Mouse (Mus musculus) forebrain, embryonic 11.5 days (tissue): ENCODE measurements at regions not wholly inside any gene's neighbourhood (a gene's known extent, or its start where the extent isn't known, plus 50 kb on each side); places are given as distances from the start of the nearest gene placed in this dataset.

Experiments used
- ATAC-seq: fragments of 200-750 bp; cut with Nextera tagmentation; replicated peaks from 2 replicates; pipeline ENCODE4 v1.8.0; 2017; ENCODE audit warnings: moderate TSS enrichment; ENCODE audit not compliant: low FRiP score
- DNase-seq: peaks from one replicate; pipeline ENCODE4 v3.0.0-alpha.2; 2017; ENCODE audit warnings: low spot score
- H3K27ac ChIP-seq: fragments of 300-500 bp; sonication (generic); 2 replicates; pipeline ENCODE4 v1.5.1; 2014; ENCODE audit warnings: low read depth, low read length
- H3K27me3 ChIP-seq: fragments of 300-500 bp; sonication (generic); 2 replicates; pipeline ENCODE4 v1.6.1; 2014; ENCODE audit warnings: mild to moderate bottlenecking, low read length, mixed read lengths; ENCODE audit not compliant: control insufficient read depth, insufficient read depth
- H3K36me3 ChIP-seq: fragments of 300-500 bp; sonication (generic); 2 replicates; pipeline ENCODE4 v1.6.1; 2014; ENCODE audit warnings: mild to moderate bottlenecking, low read length, moderate library complexity, mixed read lengths; ENCODE audit not compliant: control insufficient read depth, insufficient read depth
- H3K4me1 ChIP-seq: fragments of 300-500 bp; sonication (generic); replicated peaks from 2 replicates; pipeline ENCODE4 v1.6.1; 2014; ENCODE audit warnings: low read length, mixed read lengths; ENCODE audit not compliant: control insufficient read depth, insufficient read depth
- H3K4me2 ChIP-seq: fragments of 300-500 bp; sonication (generic); 2 replicates; pipeline ENCODE4 v1.6.1; 2014; ENCODE audit warnings: low read depth, mild to moderate bottlenecking, low read length, moderate library complexity, mixed read lengths; ENCODE audit not compliant: severe bottlenecking
- H3K4me3 ChIP-seq: fragments of 300-500 bp; sonication (generic); 2 replicates; pipeline ENCODE4 v1.5.1; 2014; ENCODE audit warnings: low read depth, low read length
- H3K9ac ChIP-seq: fragments of 300-500 bp; sonication (generic); 2 replicates; pipeline ENCODE4 v1.6.1; 2014; ENCODE audit warnings: low read length
- H3K9me3 ChIP-seq: fragments of 300-500 bp; sonication (generic); 2 replicates; pipeline ENCODE4 v1.6.1; 2016; ENCODE audit warnings: low read length, mixed read lengths; ENCODE audit not compliant: control insufficient read depth
- WGBS: fragments of 180-500 bp; shearing (Covaris S2); extraction: QIAGEN DNeasy Blood & Tissue Kit; methylation state at CpG from one replicate; pipeline ENCODE4 v1.1.7; 2014; 5-methylcytosine and 5-hydroxymethylcytosine counted together

GRCm38 (mm10) chr9:94047845-94048244 is 490.0 kb downstream of the 1190002N15Rik start:
- no peak overlapping the region for H3K4me2 ChIP-seq
- no peaks in the 10 kb centered on the region for H3K36me3 ChIP-seq
- H3K9ac ChIP-seq, result no peak overlapping the region
- no peaks in the 10 kb centered on the region for H3K4me1 ChIP-seq
- DNase-seq (no peak), ATAC-seq (no peak)
- WGBS, result 91% methylated on average over 7 of the region's 7 CpGs
- H3K4me3 ChIP-seq, result no peak overlapping the region
- no peaks in the 10 kb centered on the region for H3K9me3 ChIP-seq
- H3K27ac ChIP-seq, result no peak overlapping the region
- H3K27me3 ChIP-seq, result no peaks in the 10 kb centered on the region

DNA sequence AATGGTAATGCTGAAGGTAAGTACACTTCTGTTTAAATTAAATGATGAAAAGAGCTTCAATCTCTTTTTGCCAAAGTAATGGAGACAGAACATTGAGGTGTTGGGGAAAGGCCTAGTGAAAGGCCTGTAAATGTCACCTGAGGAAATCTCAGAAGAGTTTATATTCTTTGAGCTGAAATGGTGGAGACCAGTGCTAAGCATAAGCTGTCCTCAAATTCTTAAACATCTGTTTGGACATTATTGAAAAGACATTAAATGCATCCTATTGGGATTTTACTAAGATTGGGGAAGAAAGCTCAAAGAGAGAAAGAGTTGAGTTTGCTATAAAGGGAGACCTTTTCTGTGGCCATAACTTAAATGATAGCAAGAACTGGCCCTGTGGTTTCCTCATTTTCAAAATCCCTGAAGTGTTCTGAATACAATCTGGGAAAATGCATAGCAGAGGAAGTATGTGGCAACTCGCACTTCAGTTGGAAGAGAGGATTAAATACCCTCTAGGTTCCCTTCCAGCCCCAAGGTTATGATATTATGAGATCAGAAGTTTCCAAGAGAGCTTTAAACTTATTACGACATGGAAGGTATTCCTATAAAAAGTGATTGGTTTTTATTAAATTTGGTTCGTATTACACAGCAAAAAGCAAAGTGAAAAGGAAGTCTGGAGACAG is 492.3 kb downstream of the 1190002N15Rik start:
- WGBS, result 83% methylated on average over 3 of the region's 3 CpGs
- no peak overlapping the region for H3K4me3 ChIP-seq
- no peak overlapping the region for H3K4me2 ChIP-seq

DNA sequence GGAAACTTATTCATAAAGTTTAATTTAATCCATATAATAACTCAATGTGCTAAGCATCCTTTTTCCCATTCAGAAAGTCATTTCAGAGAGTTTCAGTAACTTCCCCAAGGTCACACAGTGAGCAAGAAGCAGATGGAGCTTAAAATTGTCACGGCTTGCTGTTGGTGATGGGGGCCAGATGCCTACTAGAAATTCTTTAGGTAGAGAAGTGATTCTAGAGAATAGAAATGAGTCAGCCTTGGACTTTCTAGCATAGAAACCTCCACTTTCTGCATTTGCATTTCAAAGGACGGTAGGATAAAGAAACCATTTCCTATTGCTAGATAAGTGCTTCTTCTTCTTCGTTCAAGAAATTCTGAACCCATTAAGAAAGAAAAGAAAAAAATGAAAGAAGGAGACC is 514.1 kb downstream of the 1190002N15Rik start:
- no peaks in the 10 kb centered on the region for H3K4me1 ChIP-seq
- ATAC-seq (no peak), DNase-seq (no peak)
- no peak overlapping the region for H3K4me3 ChIP-seq
- no peaks in the 10 kb centered on the region for H3K27me3 ChIP-seq
- WGBS, result 63% methylated on average over 3 of the region's 3 CpGs
- no peak overlapping the region for H3K27ac ChIP-seq
- no peak overlapping the region for H3K9ac ChIP-seq
- no peaks in the 10 kb centered on the region for H3K36me3 ChIP-seq
- H3K9me3 ChIP-seq, result no peaks in the 10 kb centered on the region
- H3K4me2 ChIP-seq, result no peak overlapping the region

More for the DNA sequence above, 492.3 kb downstream of the 1190002N15Rik start:
- Histone ChIP-seq H3K4me1 (no peaks in the 10 kb centered on the region), H3K27ac (no peak overlapping the region), H3K36me3 (no peaks in the 10 kb centered on the region), H3K9me3 (no peaks in the 10 kb centered on the region), H3K9ac (no peak overlapping the region), H3K27me3 (no peaks in the 10 kb centered on the region)
- DNase-seq (no peak), ATAC-seq (no peak)

GRCm38 (mm10) chr9:94021293-94021903 is 516.5 kb downstream of the 1190002N15Rik start:
- WGBS, result 79% methylated on average over 1 of the region's 1 CpGs
- ATAC-seq, result no peak
- Histone ChIP-seq H3K9me3 (no peaks in the 10 kb centered on the region), H3K36me3 (no peaks in the 10 kb centered on the region), H3K27me3 (no peaks in the 10 kb centered on the region), H3K27ac (no peak overlapping the region), H3K4me1 (no peaks in the 10 kb centered on the region), H3K4me3 (no peak overlapping the region), H3K4me2 (no peak overlapping the region), H3K9ac (no peak overlapping the region)
- DNase-seq, result no peak

DNA sequence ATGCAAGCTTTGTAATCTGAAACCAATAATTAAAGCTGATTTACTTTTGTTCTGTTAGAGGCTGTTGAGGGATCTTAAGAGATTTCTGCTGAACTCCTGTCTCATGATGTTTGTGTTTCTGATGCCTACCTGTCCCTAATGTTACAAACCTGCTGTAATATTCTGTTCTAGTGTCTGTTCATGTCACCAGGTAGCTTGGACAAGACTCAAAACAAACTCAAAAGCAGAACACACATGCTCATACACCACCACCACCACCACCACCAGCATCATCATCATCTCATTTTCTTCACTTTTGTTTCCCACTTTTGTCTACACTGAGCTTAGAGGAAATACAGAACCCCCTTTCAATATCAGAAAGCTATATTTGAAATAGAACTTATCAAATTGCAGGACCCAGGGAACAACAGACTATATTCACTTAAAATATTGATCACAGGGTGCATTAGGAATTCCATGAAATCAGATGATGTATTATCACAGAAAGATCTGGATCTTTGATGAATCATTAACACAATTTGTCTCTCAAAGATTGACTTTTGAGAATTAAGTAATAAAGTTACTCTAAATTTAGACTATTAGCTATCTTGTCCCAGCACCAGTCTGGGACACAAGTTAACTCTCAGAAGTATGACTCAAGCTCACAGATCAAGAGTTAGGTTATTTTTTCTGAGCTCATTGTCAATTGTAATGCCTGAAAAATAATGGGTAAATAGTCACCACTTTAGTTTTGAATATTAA is 521.0 kb downstream of the 1190002N15Rik start:
- no peak overlapping the region for H3K9ac ChIP-seq
- DNase-seq (no peak), ATAC-seq (no peak)
- H3K4me1 ChIP-seq, result no peaks in the 10 kb centered on the region
- no peaks in the 10 kb centered on the region for H3K9me3 ChIP-seq
- H3K27me3 ChIP-seq, result no peaks in the 10 kb centered on the region
- H3K4me2 ChIP-seq, result no peak overlapping the region
- H3K4me3 ChIP-seq, result no peak overlapping the region
- no peaks in the 10 kb centered on the region for H3K36me3 ChIP-seq
- no peak overlapping the region for H3K27ac ChIP-seq

- no peaks in the 10 kb centered on the region for H3K4me1 ChIP-seq
- no peak overlapping the region for H3K9ac ChIP-seq
- H3K4me2 ChIP-seq, result no peak overlapping the region
- H3K27ac ChIP-seq, result no peak overlapping the region
- WGBS, result 79% methylated on average over 3 of the region's 3 CpGs
- ATAC-seq (no peak), DNase-seq (no peak)
- H3K9me3 ChIP-seq, result no peaks in the 10 kb centered on the region
- H3K4me3 ChIP-seq, result no peak overlapping the region
- no peaks in the 10 kb centered on the region for H3K27me3 ChIP-seq
- no peaks in the 10 kb centered on the region for H3K36me3 ChIP-seq
Measured at GRCm38 (mm10) chr9:93992216-93992615, 545.7 kb downstream of the 1190002N15Rik start.

GRCm38 (mm10) chr9:93991141-93991540 is 546.7 kb downstream of the 1190002N15Rik start:
- H3K36me3 ChIP-seq, result no peaks in the 10 kb centered on the region
- ATAC-seq, result no peak
- WGBS, result 69% methylated on average over 1 of the region's 1 CpGs
- DNase-seq, result no peak
- H3K27ac ChIP-seq, result no peak overlapping the region
- no peaks in the 10 kb centered on the region for H3K27me3 ChIP-seq
- no peak overlapping the region for H3K4me3 ChIP-seq
- H3K9ac ChIP-seq, result no peak overlapping the region
- no peaks in the 10 kb centered on the region for H3K4me1 ChIP-seq
- no peaks in the 10 kb centered on the region for H3K9me3 ChIP-seq
- H3K4me2 ChIP-seq, result no peak overlapping the region

DNA sequence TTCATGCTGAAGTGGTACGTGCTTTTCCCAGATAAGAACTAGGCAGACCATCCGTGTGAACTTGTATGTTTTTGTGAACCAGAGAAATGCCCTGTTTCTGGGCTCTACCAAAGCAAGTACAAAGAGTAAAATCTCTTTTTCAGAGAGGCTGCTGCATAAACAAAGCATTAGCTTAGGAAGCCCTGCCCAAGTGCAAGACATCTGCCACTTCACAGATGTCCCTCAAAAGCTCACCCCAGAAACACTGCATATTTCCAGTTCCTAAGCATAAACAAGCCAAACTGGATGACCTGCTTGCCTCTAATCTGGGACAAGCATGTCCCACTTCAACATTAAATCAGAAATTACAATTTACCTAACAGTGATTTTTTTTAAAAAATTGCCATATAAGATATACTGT is 556.7 kb downstream of the 1190002N15Rik start:
- no peaks in the 10 kb centered on the region for H3K4me1 ChIP-seq
- no peak overlapping the region for H3K4me3 ChIP-seq
- no peak overlapping the region for H3K27ac ChIP-seq
- H3K36me3 ChIP-seq, result no peaks in the 10 kb centered on the region
- no peaks in the 10 kb centered on the region for H3K27me3 ChIP-seq
- ATAC-seq (no peak), DNase-seq (no peak)
- H3K9ac ChIP-seq, result no peak overlapping the region
- no peaks in the 10 kb centered on the region for H3K9me3 ChIP-seq
- H3K4me2 ChIP-seq, result no peak overlapping the region
- 82% methylated on average over 2 of the region's 2 CpGs for WGBS
